8 mouse cellular contexts compared by ENCODE assay signal in genomic region chr13:94057036-94057562, GRCm38 (mm10). TPM values are rescaled to one million over a fixed set of nuclear protein-coding genes. Genes with fewer than 3 reads are reported as not detected.
DNase-seq lines count a peak whose midpoint lies in the region; ATAC-seq lines count a peak whose summit lies in the region.

No protein-coding gene starts in this region.

- ATAC-seq in kidney, embryonic 15.5 days (replicated peaks; ENCODE audit: low FRiP score): no peak
- peak; percentile 40; the same call in 1 of the 2 replicates for ATAC-seq in common myeloid progenitor, adult 5-6 weeks (replicated peaks; ENCODE audit: low read depth, poor library complexity, severe bottlenecking)
- peak; percentile 18; the same call in 1 of the 2 replicates for ATAC-seq in hindbrain, embryonic 14.5 days (ENCODE audit: low FRiP score)
- ATAC-seq in midbrain, embryonic 16.5 days: no peak; the same call in none of the 2 replicates

- H3K27ac ChIP-seq in kidney, embryonic 15.5 days: peak overlapping the region; percentile 96
- H3K27ac ChIP-seq in hindbrain, embryonic 14.5 days: no peak overlapping the region
- no peak overlapping the region for H3K27ac ChIP-seq in midbrain, embryonic 16.5 days (ENCODE audit: low read length)

- H3K9ac ChIP-seq in kidney, embryonic 15.5 days: peak overlapping the region; percentile 90
- H3K9ac ChIP-seq in hindbrain, embryonic 14.5 days: peak overlapping the region; percentile 78
- H3K9ac ChIP-seq in midbrain, embryonic 16.5 days (ENCODE audit: low read depth, low read length): peak overlapping the region; percentile 77

- 1% methylated on average over 17 of the region's 17 CpGs for WGBS in kidney, embryonic 15.5 days
- WGBS in hindbrain, embryonic 14.5 days: 2% methylated on average over 17 of the region's 17 CpGs
- WGBS in midbrain, embryonic 16.5 days: 2% methylated on average over 17 of the region's 17 CpGs

- H3K4me3 ChIP-seq in kidney, embryonic 15.5 days (replicated peaks): peak overlapping the region; percentile 89
- H3K4me3 ChIP-seq in hindbrain, embryonic 14.5 days (replicated peaks; ENCODE audit: low read length): peak overlapping the region; percentile 70
- H3K4me3 ChIP-seq in midbrain, embryonic 16.5 days (ENCODE audit: low read depth, low read length): peak overlapping the region; percentile 82

- H3K9me3 ChIP-seq in kidney, embryonic 15.5 days (replicated peaks): 0 out of 2 replicates have a peak, but pooled peaks cover 4% of the 10 kb centered on the region
- H3K9me3 ChIP-seq in hindbrain, embryonic 14.5 days (ENCODE audit: control insufficient read depth, low read length): no peaks in the 10 kb centered on the region
- no peaks in the 10 kb centered on the region for H3K9me3 ChIP-seq in midbrain, embryonic 16.5 days (replicated peaks; ENCODE audit: control insufficient read depth, low read length, poor library complexity, severe bottlenecking)

- peaks cover 8% of the 10 kb centered on the region; the same call in 1 of the 2 replicates for H3K36me3 ChIP-seq in kidney, embryonic 15.5 days
- H3K36me3 ChIP-seq in hindbrain, embryonic 14.5 days (replicated peaks; ENCODE audit: control insufficient read depth, insufficient read depth): no peaks in the 10 kb centered on the region
- no peaks in the 10 kb centered on the region for H3K36me3 ChIP-seq in midbrain, embryonic 16.5 days (ENCODE audit: control insufficient read depth, insufficient read depth, low read length)

- peaks cover 38% of the 10 kb centered on the region for H3K4me1 ChIP-seq in kidney, embryonic 15.5 days
- H3K4me1 ChIP-seq in hindbrain, embryonic 14.5 days (replicated peaks; ENCODE audit: control insufficient read depth, insufficient read depth, low read length): peaks cover 13% of the 10 kb centered on the region
- H3K4me1 ChIP-seq in midbrain, embryonic 16.5 days (ENCODE audit: control insufficient read depth, insufficient read depth, low read length): peaks cover 10% of the 10 kb centered on the region

- no peak for DNase-seq in kidney, adult 9 months
- no peak for DNase-seq in hindbrain, embryonic 14.5 days (ENCODE audit: low spot score)
- no peak for DNase-seq in layer of hippocampus, adult 18-20 months (ENCODE audit: low spot score in 2 of 2)
- no peak for DNase-seq in cerebellum, adult 11 months
- DNase-seq in right cerebral cortex, postnatal 36 days (ENCODE audit: low spot score in 2 of 2): no peak

- no peaks in the 10 kb centered on the region for H3K27me3 ChIP-seq in kidney, embryonic 15.5 days
- peaks cover 44% of the 10 kb centered on the region for H3K27me3 ChIP-seq in hindbrain, embryonic 14.5 days (ENCODE audit: control insufficient read depth, insufficient read depth, low read length)
- H3K27me3 ChIP-seq in midbrain, embryonic 16.5 days (ENCODE audit: control insufficient read depth, insufficient read depth, low read depth, low read length): peaks cover 5% of the 10 kb centered on the region

- peak overlapping the region; percentile 79 for H3K4me2 ChIP-seq in kidney, embryonic 15.5 days
- peak overlapping the region; percentile 100 for H3K4me2 ChIP-seq in hindbrain, embryonic 14.5 days (replicated peaks)
- H3K4me2 ChIP-seq in midbrain, embryonic 16.5 days (ENCODE audit: low read length): peak overlapping the region; percentile 100

RNA-seq across cellular contexts. Expression of gene Lhfpl2, which starts 0.5 kb away (rescaled TPM):
- polyA plus RNA-seq in kidney, embryonic 15.5 days (2015; fragmentation: Nextera tagmentation; extraction: Ambion mirVana): 87.7 and 89.1 TPM in 2 replicates
- total RNA-seq in common myeloid progenitor, adult 5-6 weeks (2017): 13.2 and 17.6 TPM in 2 replicates
- polyA plus RNA-seq in hindbrain, embryonic 14.5 days (2014; fragmentation: Nextera tagmentation; extraction: Ambion mirVana): 19.7 and 21.3 TPM in 2 replicates
- 15.9 and 16.3 TPM in 2 replicates for polyA plus RNA-seq in midbrain, embryonic 16.5 days (2015; fragmentation: Nextera tagmentation; extraction: Ambion mirVana)
- 10 to 100 TPM; 25.2 to 27.3 TPM for total RNA-seq in layer of hippocampus, adult 18-20 months (2021)

Comparison
In these comparisons a context has a peak if more than half of its experiments do, and no peak if none do; other contexts are left out.
1. ATAC-seq: peak in common myeloid progenitor, adult 5-6 weeks (single experiment) and hindbrain, embryonic 14.5 days (single experiment); none in kidney, embryonic 15.5 days (single experiment) and midbrain, embryonic 16.5 days (single experiment).
2. Peak in every context shown above with its lines, with median percentiles within 50 percentile points of each other: H3K4me2 ChIP-seq, H3K4me3 ChIP-seq and H3K9ac ChIP-seq.